Mouse (Mus musculus) CH12.LX (cell line): ENCODE measurements around the gene Slc27a2. TPM values are rescaled to one million over a fixed set of nuclear protein-coding genes. Genes with fewer than 3 reads are reported as not detected.

Experiments
- DNase-seq: peaks from one replicate; pipeline ENCODE4 v3.0.0-alpha.2; 2013; ENCODE audit errors: extremely low read depth
- H3K27ac ChIP-seq: 2 replicates; pipeline ENCODE4 v1.5.1; 2012; ENCODE audit warnings: low read depth, mild to moderate bottlenecking, control low read depth, moderate library complexity; ENCODE audit not compliant: insufficient read depth
- H3K27me3 ChIP-seq: replicated peaks from 2 replicates; pipeline ENCODE3; 2012; ENCODE audit warnings: inconsistent platforms
- H3K36me3 ChIP-seq, 2 experiments: replicated peaks in 1 of 2; 2 replicates each; pipeline versions ENCODE3 to v1.6.1; 2012; ENCODE audit warnings: inconsistent platforms in 1 of 2, low read length in 1 of 2, mild to moderate bottlenecking in 1 of 2, mixed read lengths in 1 of 2, moderate library complexity in 1 of 2; ENCODE audit not compliant: control insufficient read depth in 1 of 2, insufficient read depth in 1 of 2
- H3K4me1 ChIP-seq, 2 experiments: 2 replicates each; pipeline ENCODE4 v1.6.1; 2012; ENCODE audit warnings: inconsistent platforms in 1 of 2, moderate library complexity in 1 of 2; ENCODE audit not compliant: insufficient read depth in 2 of 2, control insufficient read depth in 1 of 2
- H3K4me2 ChIP-seq: 2 replicates; pipeline ENCODE4 v1.6.1; 2012; ENCODE audit warnings: low read depth, mild to moderate bottlenecking, control low read depth; ENCODE audit not compliant: poor library complexity, insufficient read depth, severe bottlenecking
- H3K4me3 ChIP-seq, 3 experiments: fragments of 150-350 bp in 1 of 3; sonication (generic) in 1 of 3; replicated peaks in 1 of 3; 2 replicates each; pipeline versions ENCODE3 to v1.5.1; 2011 to 2012; ENCODE audit warnings: low read depth in 2 of 3, low read length in 2 of 3, mild to moderate bottlenecking in 2 of 3, moderate library complexity in 2 of 3, control low read depth in 1 of 3, improper control_type of control experiment in 1 of 3, inconsistent platforms in 1 of 3, mixed read lengths in 1 of 3; ENCODE audit not compliant: poor library complexity in 1 of 3
- H3K79me2 ChIP-seq: replicated peaks from 2 replicates; pipeline ENCODE4 v1.6.1; 2012; ENCODE audit warnings: mild to moderate bottlenecking, moderate library complexity; ENCODE audit not compliant: control insufficient read depth, poor library complexity, insufficient read depth, severe bottlenecking; ENCODE audit errors: extremely low read depth
- H3K9ac ChIP-seq: 2 replicates; pipeline ENCODE4 v1.6.1; 2012; ENCODE audit warnings: low read depth, mild to moderate bottlenecking, control low read depth, moderate library complexity; ENCODE audit not compliant: insufficient read depth
- H3K9me3 ChIP-seq: replicated peaks from 2 replicates; pipeline ENCODE3; 2012; ENCODE audit warnings: low read length, inconsistent platforms, mixed read lengths
- CHD2 ChIP-seq: IDR thresholded peaks from 2 replicates; pipeline ENCODE4 v1.6.1; 2011; ENCODE audit warnings: low read length, improper control_type of control experiment
- CTCF ChIP-seq, 2 experiments: IDR thresholded peaks in 1 of 2; conservative IDR thresholded peaks in 1 of 2; 2 replicates each; pipeline ENCODE4 v1.5.1; 2011 to 2012; ENCODE audit warnings: low read depth in 2 of 2, low read length in 2 of 2, improper control_type of control experiment in 1 of 2, inconsistent platforms in 1 of 2, mild to moderate bottlenecking in 1 of 2, moderate library complexity in 1 of 2
- ELF1 ChIP-seq: IDR thresholded peaks from 2 replicates; pipeline ENCODE4 v1.6.1; 2014; ENCODE audit warnings: low read depth, mild to moderate bottlenecking, inconsistent platforms, low read length, improper control_type of control experiment
- GABPA ChIP-seq: IDR thresholded peaks from 2 replicates; pipeline ENCODE4 v1.6.1; 2012; ENCODE audit warnings: low read depth, low read length, improper control_type of control experiment, inconsistent platforms; ENCODE audit not compliant: insufficient replicate concordance
- JUND ChIP-seq: conservative IDR thresholded peaks from 2 replicates; pipeline ENCODE4 v1.6.1; 2011; ENCODE audit warnings: low read depth, low read length, improper control_type of control experiment
- KAT2A ChIP-seq: IDR thresholded peaks from 2 replicates; pipeline ENCODE4 v1.6.1; 2012; ENCODE audit warnings: low read length, improper control_type of control experiment, inconsistent platforms; ENCODE audit not compliant: insufficient replicate concordance
- MAFK ChIP-seq: IDR thresholded peaks from 2 replicates; pipeline ENCODE4 v1.6.1; 2011; ENCODE audit warnings: low read length, improper control_type of control experiment; ENCODE audit not compliant: insufficient replicate concordance
- MEF2A ChIP-seq: IDR thresholded peaks from 2 replicates; pipeline ENCODE4 v1.6.1; 2014; ENCODE audit warnings: low read depth, mild to moderate bottlenecking, inconsistent platforms, low read length, improper control_type of control experiment, borderline replicate concordance
- MYC ChIP-seq: IDR thresholded peaks from 2 replicates; pipeline ENCODE4 v1.6.1; 2011; ENCODE audit warnings: low read depth, mild to moderate bottlenecking, improper control_type of control experiment, low read length
- PAX5 ChIP-seq: IDR thresholded peaks from 2 replicates; pipeline ENCODE4 v1.6.1; 2012; ENCODE audit warnings: low read length, inconsistent platforms, mixed read lengths
- POLR2AphosphoS2 ChIP-seq: IDR thresholded peaks from 2 replicates; pipeline ENCODE4 v1.6.1; 2011; ENCODE audit warnings: low read depth, low read length, improper control_type of control experiment
- RAD21 ChIP-seq: IDR thresholded peaks from 2 replicates; pipeline ENCODE4 v1.6.1; 2011; ENCODE audit warnings: low read depth, mild to moderate bottlenecking, low read length, improper control_type of control experiment, moderate library complexity
- RCOR1 ChIP-seq: conservative IDR thresholded peaks from 2 replicates; pipeline ENCODE4 v1.6.1; 2012; ENCODE audit warnings: low read depth, mild to moderate bottlenecking, inconsistent platforms, low read length, improper control_type of control experiment
- SIN3A ChIP-seq: IDR thresholded peaks from 2 replicates; pipeline ENCODE4 v1.6.1; 2012; ENCODE audit warnings: low read length, improper control_type of control experiment, inconsistent platforms
- SMC3 ChIP-seq: IDR thresholded peaks from 2 replicates; pipeline ENCODE4 v1.6.1; 2011; ENCODE audit warnings: low read depth, low read length, improper control_type of control experiment
- TCF12 ChIP-seq: IDR thresholded peaks from 2 replicates; pipeline ENCODE4 v1.6.1; 2014; ENCODE audit warnings: low read depth, mild to moderate bottlenecking, inconsistent platforms, low read length, improper control_type of control experiment
- USF1 ChIP-seq: IDR thresholded peaks from 2 replicates; pipeline ENCODE4 v1.6.1; 2014; ENCODE audit warnings: low read depth, mild to moderate bottlenecking, inconsistent platforms, low read length, improper control_type of control experiment
- ZMIZ1 ChIP-seq: IDR thresholded peaks from 2 replicates; pipeline ENCODE4 v1.6.1; 2012; ENCODE audit warnings: low read depth, mild to moderate bottlenecking, inconsistent platforms, low read length, improper control_type of control experiment
- dilution Hi-C: fragments of 300-500 bp; cut with MboI; formaldehyde crosslinking; loops from 2 replicates; pipeline ENCODE4 v1.14.3; 2020; ENCODE audit warnings: low sequenced_read_pairs; ENCODE audit not compliant: extremely low pct_unique_long_range_greater_than_20kb, extremely low pct_ligation_motif_present
- in situ Hi-C: fragments of 300-500 bp; cut with MboI; formaldehyde crosslinking; loops from 3 replicates; pipeline ENCODE4 v1.14.3; 2019; ENCODE audit warnings: low sequenced_read_pairs, low pct_ligation_motif_present, low pct_unique_long_range_greater_than_20kb, mixed read lengths
- polyA plus RNA-seq: library from polyadenylated mRNA; unstranded; fragments of >175 nt; gene quantifications from 2 replicates; pipeline ENCODE4 v1.2.1, GENCODE M21; 2012; ENCODE audit warnings: low read depth; ENCODE audit not compliant: insufficient read length
- total RNA-seq, 2 experiments: library from RNA; depleted of rRNA; stranded (reverse); fragments of 300-350 nt in 1 of 2; fragments of >200 nt in 1 of 2; gene quantifications; 2 replicates each; pipeline ENCODE4 v1.2.3; 2012 to 2014

Slc27a2 gene
- total and polyA plus RNA-seq, 3 experiments = not detected

DNA sequence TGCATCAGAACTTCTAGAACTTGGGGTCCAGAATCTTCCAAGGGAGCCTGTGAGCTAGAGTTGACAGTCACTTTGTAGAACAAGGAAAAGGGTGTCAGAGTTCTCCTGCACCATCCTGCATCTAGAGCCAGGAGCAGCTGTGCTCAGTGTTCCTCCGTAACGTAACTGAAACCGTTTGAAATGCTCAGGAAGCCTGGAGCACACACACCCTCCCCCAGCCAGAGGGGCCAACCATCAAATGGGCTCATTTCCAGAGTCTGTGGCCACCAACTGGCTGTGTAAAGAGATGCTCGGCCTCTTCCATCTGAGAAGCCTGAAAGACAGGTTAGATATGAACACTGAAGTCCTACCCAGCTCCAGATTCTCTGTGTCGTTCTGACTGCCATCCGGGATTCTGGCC is 31.8 kb downstream of the Slc27a2 start:
- no peak overlapping the region for H3K4me3 ChIP-seq
- dilution Hi-C loops = no loop called here

DNA sequence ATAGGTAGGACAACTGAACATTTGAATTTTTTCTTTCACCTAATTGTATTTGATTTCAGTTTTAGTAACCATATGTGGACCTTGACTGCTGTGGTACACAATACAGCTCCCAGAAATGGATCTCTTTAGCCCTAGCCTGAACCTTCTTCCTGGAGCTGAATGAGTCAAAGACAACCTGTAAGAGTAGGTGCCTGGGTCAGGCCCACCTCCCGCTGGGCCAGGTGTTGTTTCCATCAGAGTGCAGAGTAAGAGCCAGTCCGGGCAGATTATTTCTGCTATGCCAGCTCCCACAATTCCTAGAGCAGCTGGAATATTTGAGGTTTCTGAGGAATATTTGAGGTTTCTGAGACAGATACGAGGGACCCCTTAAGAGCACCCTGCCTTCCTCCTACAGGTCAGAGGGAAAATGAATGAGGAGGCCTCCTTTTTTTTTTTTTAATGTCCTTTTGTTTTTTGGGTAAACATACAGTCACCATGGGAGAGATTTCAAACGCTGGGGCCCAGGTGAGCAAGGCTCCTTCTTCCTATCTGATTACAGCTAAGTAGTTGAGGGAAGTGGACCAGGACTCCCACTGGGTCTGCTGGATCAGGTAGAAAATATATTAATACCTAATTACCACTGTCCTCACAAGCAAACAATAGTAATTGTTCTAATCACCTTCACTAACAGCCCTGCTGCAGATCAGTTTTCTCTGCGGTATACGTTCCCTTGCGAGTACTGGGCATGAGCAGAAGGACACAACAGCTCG is 32.6 kb downstream of the Slc27a2 start:
- Histone ChIP-seq H3K4me3 (no peak overlapping the region), H3K9ac (no peak overlapping the region), H3K36me3 (no peaks in the 10 kb centered on the region), H3K9me3 (no peaks in the 10 kb centered on the region), H3K4me1 (no peaks in the 10 kb centered on the region; a peak in 1 of 4 replicates), H3K79me2 (no peaks in the 10 kb centered on the region), H3K27ac (no peak overlapping the region), H3K27me3 (no peaks in the 10 kb centered on the region), H3K4me2 (no peak overlapping the region)
- dilution Hi-C loops (no loop called here), in situ Hi-C loops (no loop called here)
- DNase-seq = no peak
- TF ChIP-seq JUND (no peak), USF1 (no peak), MAFK (no peak), SIN3A (no peak)

More for the DNA sequence above, 31.8 kb downstream of the Slc27a2 start:
- Histone ChIP-seq H3K36me3 (no peaks in the 10 kb centered on the region), H3K4me2 (no peak overlapping the region), H3K4me1 (no peaks in the 10 kb centered on the region; a peak in 1 of 4 replicates), H3K27ac (no peak overlapping the region), H3K9me3 (no peaks in the 10 kb centered on the region), H3K79me2 (no peaks in the 10 kb centered on the region), H3K27me3 (no peaks in the 10 kb centered on the region), H3K9ac (no peak overlapping the region)
- no peak for DNase-seq
- in situ Hi-C loops = no loop called here
- no peak for TF ChIP-seq CTCF (conservative IDR thresholded peaks at IDR 0.05 in 1 of 2, IDR thresholded peaks at IDR 0.05 in 1 of 2; ENCODE audit: low read depth in 2 of 2, low read length in 2 of 2)

DNA sequence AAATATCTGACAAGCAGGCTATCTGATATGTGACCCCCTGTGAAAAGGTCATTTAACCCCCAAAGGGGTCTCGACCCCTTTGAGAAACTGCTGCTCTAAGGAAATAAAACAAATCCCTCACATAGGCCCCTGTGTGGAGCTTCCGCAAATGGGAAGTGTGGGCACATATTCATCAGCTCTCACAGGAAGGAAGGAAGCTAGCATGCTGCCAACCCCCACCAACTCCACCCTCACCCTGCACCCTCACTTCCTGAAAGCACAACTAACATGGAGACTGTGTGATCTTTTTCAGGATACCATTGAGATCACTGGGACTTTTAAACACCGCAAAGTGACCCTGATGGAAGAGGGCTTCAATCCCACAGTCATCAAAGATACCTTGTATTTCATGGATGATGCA is 35.3 kb downstream of the Slc27a2 start:
- H3K27me3 ChIP-seq = no peaks in the 10 kb centered on the region
- H3K36me3 ChIP-seq = no peaks in the 10 kb centered on the region
- H3K4me1 ChIP-seq = no peaks in the 10 kb centered on the region
- no peak for DNase-seq
- in situ Hi-C loops (no loop called here), dilution Hi-C loops (no loop called here)
- H3K27ac ChIP-seq = no peak overlapping the region
- no peak overlapping the region for H3K9ac ChIP-seq
- TF ChIP-seq TCF12 (no peak), POLR2AphosphoS2 (no peak), GABPA (no peak), SMC3 (no peak), ELF1 (no peak), RAD21 (no peak), MEF2A (no peak), PAX5 (no peak), MAFK (no peak), MYC (no peak), KAT2A (no peak), ZMIZ1 (no peak), CHD2 (no peak), RCOR1 (no peak)
- H3K9me3 ChIP-seq = no peaks in the 10 kb centered on the region
- H3K4me3 ChIP-seq = no peak overlapping the region
- no peak overlapping the region for H3K4me2 ChIP-seq
- H3K79me2 ChIP-seq = no peaks in the 10 kb centered on the region
